Mouse (Mus musculus) lung, embryonic 14.5 days (tissue): ENCODE measurements around the gene Haghl. TPM values are rescaled to one million over a fixed set of nuclear protein-coding genes. Genes with fewer than 3 reads are reported as not detected.

ENCODE experiments used
- ATAC-seq: fragments of 200-750 bp; cut with Nextera tagmentation; 2 replicates; pipeline ENCODE4 v1.8.0; 2017; ENCODE audit warnings: mild to moderate bottlenecking, moderate TSS enrichment, moderate library complexity; ENCODE audit not compliant: insufficient read depth
- DNase-seq: peaks from one replicate; pipeline ENCODE4 v3.0.0-alpha.2; 2015
- H3K27ac ChIP-seq: fragments of 300-500 bp; sonication (generic); 2 replicates; pipeline ENCODE4 v1.5.1; 2014; ENCODE audit warnings: low read depth, mild to moderate bottlenecking, moderate library complexity
- H3K27me3 ChIP-seq: fragments of 300-500 bp; sonication (generic); 2 replicates; pipeline ENCODE4 v1.6.1; 2014; ENCODE audit warnings: low read length, control low read depth; ENCODE audit not compliant: insufficient read depth
- H3K36me3 ChIP-seq: fragments of 300-500 bp; sonication (generic); 2 replicates; pipeline ENCODE4 v1.6.1; 2014; ENCODE audit warnings: control low read depth; ENCODE audit not compliant: insufficient read depth
- H3K4me1 ChIP-seq: fragments of 300-500 bp; sonication (generic); 2 replicates; pipeline ENCODE4 v1.6.1; 2014; ENCODE audit warnings: antibody characterized with exemption, control low read depth; ENCODE audit not compliant: insufficient read depth
- H3K4me2 ChIP-seq: fragments of 300-500 bp; sonication (generic); 2 replicates; pipeline ENCODE4 v1.6.1; 2014; ENCODE audit warnings: mild to moderate bottlenecking
- H3K4me3 ChIP-seq: fragments of 300-500 bp; sonication (generic); 2 replicates; pipeline ENCODE4 v1.5.1; 2014; ENCODE audit warnings: low read depth, low read length
- H3K9ac ChIP-seq: fragments of 300-500 bp; sonication (generic); 2 replicates; pipeline ENCODE4 v1.6.1; 2014
- H3K9me3 ChIP-seq: fragments of 300-500 bp; sonication (generic); 2 replicates; pipeline ENCODE4 v1.6.1; 2016; ENCODE audit warnings: low read depth, low read length, control low read depth
- CTCF ChIP-seq: IDR thresholded peaks from 2 replicates; pipeline ENCODE4 v1.5.1; 2016; ENCODE audit warnings: antibody characterized with exemption, low read depth
- WGBS: fragments of 180-500 bp; shearing (Covaris S2); extraction: QIAGEN DNeasy Blood & Tissue Kit; methylation state at CpG from one replicate; pipeline ENCODE4 v1.1.7; 2014; 5-methylcytosine and 5-hydroxymethylcytosine counted together
- polyA plus RNA-seq: library from polyadenylated mRNA; unstranded; fragments of >200 nt; fragmentation: Nextera tagmentation; extraction: Ambion mirVana; gene quantifications from 2 replicates; pipeline ENCODE4 v1.2.1, GENCODE M21; 2014

Gene Haghl
- polyA plus RNA-seq, 1 experiment from 2014 or later = 55.1 TPM

GRCm38 (mm10) chr17:25794197-25794596, 8.7 kb upstream of the Haghl start:
- no peak for DNase-seq
- no peak for TF ChIP-seq CTCF
- H3K4me3 ChIP-seq = no peak overlapping the region
- H3K36me3 ChIP-seq = peaks cover 17% of the 10 kb centered on the region; the same call in 1 of the 2 replicates
- ATAC-seq = no peak
- WGBS = 70% methylated on average over 13 of the region's 13 CpGs
- H3K27ac ChIP-seq = peak overlapping the region; percentile 27; the same call in 1 of the 2 replicates
- H3K9ac ChIP-seq = no peak overlapping the region
- H3K9me3 ChIP-seq = no peaks in the 10 kb centered on the region
- H3K4me2 ChIP-seq = peak overlapping the region; percentile 1; the same call in 1 of the 2 replicates
- H3K4me1 ChIP-seq = peaks cover 14% of the 10 kb centered on the region
- H3K27me3 ChIP-seq = no peaks in the 10 kb centered on the region

- ATAC-seq = peak; percentile 81
- Histone ChIP-seq H3K9ac (peak within 1 kb of the TSS; percentile 71), H3K4me1 (peaks cover 14% of the 10 kb centered on the region), H3K9me3 (no peaks in the 10 kb centered on the region), H3K4me2 (peak within 1 kb of the TSS; percentile 67), H3K36me3 (peaks cover 31% of the 10 kb centered on the region), H3K27me3 (no peaks in the 10 kb centered on the region), H3K4me3 (peak within 1 kb of the TSS; percentile 74), H3K27ac (peak within 1 kb of the TSS; percentile 94)
- peak; percentile 96 for DNase-seq
- under 1% methylated on average over 14 of the region's 14 CpGs for WGBS
- no peak for TF ChIP-seq CTCF
Observed at GRCm38 (mm10) chr17:25792615-25793014, 7.1 kb upstream of the Haghl start, which contains the start of gene Fam173a. Fam173a (minus strand) TSS chr17:25792901.

GRCm38 (mm10) chr17:25791843-25792527, 6.5 kb upstream of the Haghl start:
- peak overlapping the region; percentile 74 for H3K4me3 ChIP-seq
- H3K9ac ChIP-seq = peak overlapping the region; percentile 71
- WGBS = under 1% methylated on average over 45 of the region's 45 CpGs
- DNase-seq = peak; percentile 94
- ATAC-seq = peak; percentile 68
- no peak for TF ChIP-seq CTCF
- H3K36me3 ChIP-seq = peaks cover 34% of the 10 kb centered on the region
- H3K27me3 ChIP-seq = no peaks in the 10 kb centered on the region
- H3K4me1 ChIP-seq = peaks cover 14% of the 10 kb centered on the region
- H3K27ac ChIP-seq = peak overlapping the region; percentile 94
- H3K4me2 ChIP-seq = peak overlapping the region; percentile 67
- H3K9me3 ChIP-seq = no peaks in the 10 kb centered on the region

- TF ChIP-seq CTCF = peak; percentile 43
- H3K4me1 ChIP-seq = peaks cover 14% of the 10 kb centered on the region
- no peaks in the 10 kb centered on the region for H3K9me3 ChIP-seq
- H3K4me2 ChIP-seq = peak overlapping the region; percentile 67
- H3K27ac ChIP-seq = peak overlapping the region; percentile 94
- H3K27me3 ChIP-seq = no peaks in the 10 kb centered on the region
- H3K4me3 ChIP-seq = peak overlapping the region; percentile 74
- peaks cover 36% of the 10 kb centered on the region for H3K36me3 ChIP-seq
- 24% methylated on average over 19 of the region's 19 CpGs for WGBS
- DNase-seq (peak; percentile 77), ATAC-seq (no peak; the same call in 1 of the 2 replicates)
- peak overlapping the region; percentile 71 for H3K9ac ChIP-seq
Observed at GRCm38 (mm10) chr17:25791320-25791842, 5.9 kb upstream of the Haghl start.

DNA sequence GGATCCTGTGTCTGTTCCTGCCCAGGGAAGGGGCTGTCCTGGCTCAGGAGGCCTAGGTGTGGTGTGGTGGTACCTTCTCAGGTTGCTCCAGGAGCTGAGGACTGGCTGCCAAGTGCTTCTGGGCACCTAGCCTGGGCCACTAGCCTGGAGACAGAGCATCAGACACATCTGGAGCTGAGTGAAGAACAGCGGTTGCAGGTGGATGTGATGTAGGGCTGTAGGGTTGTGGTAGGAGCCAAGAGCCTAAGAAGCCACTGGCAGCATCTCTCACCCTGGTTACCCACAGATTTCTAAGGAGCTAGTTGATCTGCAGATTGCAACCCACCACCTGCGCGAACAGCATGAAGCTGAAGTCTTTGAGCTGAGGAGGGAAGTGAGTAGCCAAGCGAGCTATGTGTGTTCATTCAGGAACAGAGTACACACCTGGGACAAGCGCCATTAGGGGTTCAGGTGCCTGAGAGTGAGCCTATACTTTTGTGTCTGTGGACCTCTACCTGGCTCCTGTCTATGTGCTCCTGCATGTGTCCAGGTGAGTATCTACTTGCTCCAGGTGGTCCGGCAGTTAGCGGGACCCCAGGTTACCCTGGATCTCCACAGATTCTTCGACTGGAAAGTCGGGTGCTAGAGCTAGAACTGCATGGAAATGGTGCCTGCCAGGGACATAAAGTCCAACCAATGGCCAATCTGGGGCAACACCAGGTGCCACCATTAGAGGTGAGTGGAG, 1.5 kb upstream of the Haghl start:
- Histone ChIP-seq H3K4me1 (peaks cover 9% of the 10 kb centered on the region), H3K4me3 (no peak overlapping the region), H3K9me3 (no peaks in the 10 kb centered on the region), H3K27ac (no peak overlapping the region), H3K4me2 (no peak overlapping the region), H3K27me3 (no peaks in the 10 kb centered on the region), H3K9ac (no peak overlapping the region), H3K36me3 (peaks cover 49% of the 10 kb centered on the region)
- WGBS = 92% methylated on average over 9 of the region's 9 CpGs
- no peak for DNase-seq
- TF ChIP-seq CTCF = no peak
- no peak for ATAC-seq

GRCm38 (mm10) chr17:25786280-25786679, 807 bp upstream of the Haghl start, which contains the start of gene Ccdc78:
Ccdc78 (plus strand) TSS chr17:25786580.
- TF ChIP-seq CTCF = no peak
- ATAC-seq (no peak), DNase-seq (no peak)
- Histone ChIP-seq H3K4me2 (peak within 1 kb of the TSS; percentile 86), H3K36me3 (peaks cover 55% of the 10 kb centered on the region), H3K9me3 (no peaks in the 10 kb centered on the region), H3K9ac (peak within 1 kb of the TSS; percentile 75), H3K27me3 (no peaks in the 10 kb centered on the region), H3K4me3 (peak within 1 kb of the TSS; percentile 64), H3K27ac (peak within 1 kb of the TSS; percentile 80), H3K4me1 (peaks cover 9% of the 10 kb centered on the region)
- 76% methylated on average over 3 of the region's 3 CpGs for WGBS
